Mouse (Mus musculus): ENCODE data around the gene Dyrk1a. TPM values are rescaled to one million over a fixed set of nuclear protein-coding genes. Genes with fewer than 3 reads are reported as not detected.

Dyrk1a gene
- polyA plus RNA-seq, 1 experiment from 2014 or later, result 9.0 TPM

- Histone ChIP-seq H3K27ac (no peak overlapping the region), H3K27me3 (no peaks in the 10 kb centered on the region), H3K4me3 (no peak overlapping the region), H3K4me1 (peaks cover 41% of the 10 kb centered on the region), H3K9ac (no peak overlapping the region), H3K36me3 (no peaks in the 10 kb centered on the region), H3K9me3 (no peaks in the 10 kb centered on the region), H3K4me2 (replicated peaks) (no peak overlapping the region)
- 43% methylated on average over 1 of the region's 1 CpGs for WGBS
- no peak for ATAC-seq (ENCODE audit: insufficient number of reproducible peaks, insufficient read depth, low FRiP score, low TSS enrichment)
These were observed 27.8 kb downstream of the Dyrk1a start for GRCm38 (mm10) chr16:94597640-94598039.

- no peak overlapping the region for H3K4me2 ChIP-seq (replicated peaks)
- H3K27me3 ChIP-seq, result no peaks in the 10 kb centered on the region
- H3K36me3 ChIP-seq, result no peaks in the 10 kb centered on the region
- 35% methylated on average over 6 of the region's 6 CpGs for WGBS
- H3K9ac ChIP-seq, result no peak overlapping the region
- peaks cover 47% of the 10 kb centered on the region for H3K4me1 ChIP-seq
- no peaks in the 10 kb centered on the region for H3K9me3 ChIP-seq
- no peak for ATAC-seq (ENCODE audit: insufficient number of reproducible peaks, insufficient read depth, low FRiP score, low TSS enrichment)
- no peak overlapping the region for H3K4me3 ChIP-seq
- H3K27ac ChIP-seq, result no peak overlapping the region
These were observed 30.3 kb downstream of the Dyrk1a start for GRCm38 (mm10) chr16:94599977-94600724.

DNA sequence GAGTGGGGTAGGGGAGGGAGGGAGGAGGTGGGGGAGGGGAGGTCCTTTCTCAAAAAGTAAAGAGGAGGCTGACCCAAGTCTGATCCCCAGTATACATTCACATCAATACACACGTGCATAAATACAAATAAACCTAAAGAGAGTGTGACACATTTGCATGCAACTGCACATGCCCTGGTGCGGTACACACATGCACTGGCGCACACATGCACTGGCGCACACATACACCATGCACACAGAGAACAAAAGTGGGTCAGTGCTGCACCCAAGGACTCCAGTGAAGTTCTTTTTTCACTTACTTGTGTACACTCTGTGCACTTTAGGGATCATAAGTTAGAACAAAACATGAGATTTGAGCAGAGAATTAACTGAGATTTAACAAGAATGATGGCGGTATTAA is 31.3 kb downstream of the Dyrk1a start:
- H3K36me3 ChIP-seq, result no peaks in the 10 kb centered on the region
- no peak overlapping the region for H3K27ac ChIP-seq
- 74% methylated on average over 5 of the region's 5 CpGs for WGBS
- H3K4me1 ChIP-seq, result peaks cover 47% of the 10 kb centered on the region
- no peak for ATAC-seq (ENCODE audit: insufficient number of reproducible peaks, insufficient read depth, low FRiP score, low TSS enrichment)
- no peak overlapping the region for H3K4me2 ChIP-seq (replicated peaks)
- no peaks in the 10 kb centered on the region for H3K9me3 ChIP-seq
- H3K27me3 ChIP-seq, result no peaks in the 10 kb centered on the region
- H3K9ac ChIP-seq, result no peak overlapping the region
- no peak overlapping the region for H3K4me3 ChIP-seq

- Histone ChIP-seq H3K9ac (no peak overlapping the region), H3K4me3 (no peak overlapping the region), H3K4me2 (replicated peaks) (no peak overlapping the region), H3K4me1 (peaks cover 47% of the 10 kb centered on the region), H3K27me3 (no peaks in the 10 kb centered on the region), H3K27ac (no peak overlapping the region), H3K36me3 (no peaks in the 10 kb centered on the region), H3K9me3 (no peaks in the 10 kb centered on the region)
- ATAC-seq (ENCODE audit: insufficient number of reproducible peaks, insufficient read depth, low FRiP score, low TSS enrichment), result peak; percentile 52; the same call in 1 of the 2 replicates
- 28% methylated on average over 6 of the region's 6 CpGs for WGBS
These were observed 31.7 kb downstream of the Dyrk1a start for GRCm38 (mm10) chr16:94601540-94601953.

GRCm38 (mm10) chr16:94602188-94602587 is 32.4 kb downstream of the Dyrk1a start:
- ATAC-seq (ENCODE audit: insufficient number of reproducible peaks, insufficient read depth, low FRiP score, low TSS enrichment), result no peak
- Histone ChIP-seq H3K4me2 (replicated peaks) (no peak overlapping the region), H3K4me3 (no peak overlapping the region), H3K27me3 (no peaks in the 10 kb centered on the region), H3K36me3 (no peaks in the 10 kb centered on the region), H3K4me1 (peaks cover 44% of the 10 kb centered on the region), H3K9ac (no peak overlapping the region), H3K27ac (no peak overlapping the region), H3K9me3 (no peaks in the 10 kb centered on the region)
- 98% methylated on average over 1 of the region's 1 CpGs for WGBS

GRCm38 (mm10) chr16:94602730-94603129 is 32.9 kb downstream of the Dyrk1a start:
- Histone ChIP-seq H3K9me3 (no peaks in the 10 kb centered on the region), H3K9ac (no peak overlapping the region), H3K36me3 (no peaks in the 10 kb centered on the region), H3K4me3 (no peak overlapping the region), H3K27ac (no peak overlapping the region), H3K27me3 (no peaks in the 10 kb centered on the region), H3K4me2 (replicated peaks) (no peak overlapping the region), H3K4me1 (peaks cover 48% of the 10 kb centered on the region)
- WGBS, result 68% methylated on average over 4 of the region's 4 CpGs
- no peak for ATAC-seq (ENCODE audit: insufficient number of reproducible peaks, insufficient read depth, low FRiP score, low TSS enrichment)

DNA sequence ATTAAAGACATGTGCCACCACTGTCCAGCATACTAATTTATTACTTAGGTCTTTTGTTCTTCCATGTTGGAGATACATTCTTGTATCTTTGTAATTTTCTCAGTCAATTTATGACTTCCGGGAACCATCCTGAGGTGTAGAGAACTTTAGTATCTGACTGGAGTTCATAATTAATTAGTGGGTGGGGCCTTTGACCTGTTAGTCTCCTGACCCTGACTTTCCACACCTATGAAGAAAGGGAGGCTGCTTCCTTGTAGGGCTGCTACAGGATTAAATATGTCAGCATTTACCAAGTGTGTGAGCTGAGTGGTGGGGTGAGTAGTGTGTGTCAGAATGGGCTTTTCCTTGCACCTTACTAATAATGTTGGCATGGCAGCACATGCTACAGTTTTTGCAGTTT is 36.4 kb downstream of the Dyrk1a start:
- Histone ChIP-seq H3K9me3 (no peaks in the 10 kb centered on the region), H3K4me1 (peaks cover 23% of the 10 kb centered on the region), H3K27me3 (no peaks in the 10 kb centered on the region), H3K9ac (no peak overlapping the region), H3K27ac (no peak overlapping the region), H3K36me3 (no peaks in the 10 kb centered on the region), H3K4me3 (no peak overlapping the region), H3K4me2 (replicated peaks) (no peak overlapping the region)
- ATAC-seq (ENCODE audit: insufficient number of reproducible peaks, insufficient read depth, low FRiP score, low TSS enrichment), result no peak
- WGBS, result 81% methylated on average over 1 of the region's 1 CpGs

- H3K4me3 ChIP-seq, result no peak overlapping the region
- no peak overlapping the region for H3K27ac ChIP-seq
- H3K4me2 ChIP-seq (replicated peaks), result no peak overlapping the region
- H3K9me3 ChIP-seq, result no peaks in the 10 kb centered on the region
- H3K9ac ChIP-seq, result no peak overlapping the region
- peaks cover 12% of the 10 kb centered on the region for H3K4me1 ChIP-seq
- no peaks in the 10 kb centered on the region for H3K36me3 ChIP-seq
- ATAC-seq (ENCODE audit: insufficient number of reproducible peaks, insufficient read depth, low FRiP score, low TSS enrichment), result no peak
- WGBS, result 55% methylated on average over 1 of the region's 1 CpGs
- H3K27me3 ChIP-seq, result no peaks in the 10 kb centered on the region
These were observed 37.7 kb downstream of the Dyrk1a start for GRCm38 (mm10) chr16:94607468-94607867.

DNA sequence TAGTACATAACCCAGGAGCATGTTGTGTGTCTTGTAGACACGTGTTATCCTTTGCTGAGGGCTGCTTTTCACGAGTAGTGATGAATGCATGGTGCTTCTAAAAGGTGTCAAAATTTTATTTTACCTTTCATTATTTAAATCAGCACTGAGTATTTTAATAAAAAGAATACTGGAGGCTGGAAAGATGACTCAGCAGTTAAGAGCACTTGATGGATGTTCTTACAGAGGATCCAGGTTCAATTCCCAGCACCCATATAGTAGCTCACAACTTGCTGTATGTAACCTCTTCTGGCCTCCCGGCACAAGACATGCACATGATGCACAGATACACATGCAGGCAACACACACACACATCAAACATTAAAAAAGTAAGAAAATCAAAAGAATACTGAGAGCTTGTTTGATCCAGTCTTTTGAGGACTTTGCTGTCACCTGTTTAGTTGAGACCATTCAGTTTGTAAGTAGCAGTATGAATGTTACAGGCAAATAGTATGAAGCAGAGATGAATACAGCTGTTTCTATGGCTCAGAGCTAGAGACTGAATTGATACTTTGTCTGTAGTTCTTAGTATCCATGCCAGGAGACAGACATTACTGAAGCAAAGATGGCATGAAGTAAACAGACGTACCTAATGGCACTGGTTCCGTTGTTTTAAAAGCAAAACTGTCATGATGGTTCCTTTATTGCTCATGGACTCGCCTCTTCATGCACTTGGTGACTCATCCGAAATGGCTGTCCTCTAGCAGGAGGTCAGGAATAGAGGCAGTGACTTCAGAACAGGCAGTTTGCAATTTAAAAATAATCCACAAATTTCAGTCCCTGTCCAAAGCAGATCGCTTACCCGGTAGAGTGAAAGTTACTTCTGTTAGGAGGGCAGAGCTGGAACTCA is 39.1 kb downstream of the Dyrk1a start:
- H3K4me1 ChIP-seq, result peaks cover 5% of the 10 kb centered on the region; the same call in 1 of the 2 replicates
- no peak overlapping the region for H3K4me3 ChIP-seq
- H3K27me3 ChIP-seq, result no peaks in the 10 kb centered on the region
- no peak overlapping the region for H3K27ac ChIP-seq
- ATAC-seq (ENCODE audit: insufficient number of reproducible peaks, insufficient read depth, low FRiP score, low TSS enrichment), result no peak
- H3K36me3 ChIP-seq, result no peaks in the 10 kb centered on the region
- no peak overlapping the region for H3K9ac ChIP-seq
- no peak overlapping the region for H3K4me2 ChIP-seq (replicated peaks)
- 90% methylated on average over 9 of the region's 9 CpGs for WGBS
- H3K9me3 ChIP-seq, result no peaks in the 10 kb centered on the region

DNA sequence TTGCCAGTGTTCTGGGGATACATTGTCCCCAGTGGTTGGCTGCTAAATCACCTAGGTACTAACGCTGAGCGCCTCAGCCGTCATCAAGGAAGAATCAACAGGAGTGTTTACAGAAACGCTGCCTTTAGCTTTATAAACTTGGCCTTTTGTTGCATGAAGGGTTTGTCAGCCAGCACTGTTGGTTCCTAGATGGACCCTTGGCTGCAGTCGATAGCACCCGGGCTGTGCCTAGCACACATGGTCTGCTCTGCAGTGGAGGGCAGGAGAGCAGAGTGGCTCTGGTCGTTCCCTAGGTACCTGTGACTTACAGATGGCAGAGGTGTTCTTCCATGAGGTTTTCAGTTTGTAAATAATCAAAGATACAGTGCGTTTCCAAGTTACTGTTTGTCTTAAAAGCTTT is 42.8 kb downstream of the Dyrk1a start:
- H3K27ac ChIP-seq, result no peak overlapping the region
- 83% methylated on average over 8 of the region's 8 CpGs for WGBS
- ATAC-seq (ENCODE audit: insufficient number of reproducible peaks, insufficient read depth, low FRiP score, low TSS enrichment), result no peak
- H3K4me3 ChIP-seq, result no peak overlapping the region
- H3K4me2 ChIP-seq (replicated peaks), result no peak overlapping the region
- H3K4me1 ChIP-seq, result peaks cover 4% of the 10 kb centered on the region; the same call in 1 of the 2 replicates
- no peak overlapping the region for H3K9ac ChIP-seq
- H3K27me3 ChIP-seq, result no peaks in the 10 kb centered on the region
- peaks cover 4% of the 10 kb centered on the region for H3K36me3 ChIP-seq
- no peaks in the 10 kb centered on the region for H3K9me3 ChIP-seq

DNA sequence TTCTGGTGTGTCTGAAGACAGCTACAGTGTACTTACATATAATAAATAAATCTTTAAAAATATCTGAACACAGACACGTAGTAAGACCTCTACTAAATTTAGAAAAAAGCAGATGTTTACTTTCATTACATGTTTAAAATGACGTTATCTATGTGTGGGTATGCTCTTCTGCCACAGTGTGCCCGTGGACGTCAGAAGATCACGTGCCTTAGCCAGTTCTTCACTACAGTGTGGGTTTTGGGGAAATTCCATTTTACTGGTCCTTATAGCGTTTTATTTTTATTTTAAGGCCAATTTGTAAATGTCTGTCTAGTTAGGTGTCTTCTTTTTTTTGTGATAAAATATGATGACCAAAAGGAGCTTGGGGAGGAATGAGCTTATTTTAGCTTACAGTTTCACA is 47.4 kb downstream of the Dyrk1a start:
- 93% methylated on average over 6 of the region's 6 CpGs for WGBS

DNA sequence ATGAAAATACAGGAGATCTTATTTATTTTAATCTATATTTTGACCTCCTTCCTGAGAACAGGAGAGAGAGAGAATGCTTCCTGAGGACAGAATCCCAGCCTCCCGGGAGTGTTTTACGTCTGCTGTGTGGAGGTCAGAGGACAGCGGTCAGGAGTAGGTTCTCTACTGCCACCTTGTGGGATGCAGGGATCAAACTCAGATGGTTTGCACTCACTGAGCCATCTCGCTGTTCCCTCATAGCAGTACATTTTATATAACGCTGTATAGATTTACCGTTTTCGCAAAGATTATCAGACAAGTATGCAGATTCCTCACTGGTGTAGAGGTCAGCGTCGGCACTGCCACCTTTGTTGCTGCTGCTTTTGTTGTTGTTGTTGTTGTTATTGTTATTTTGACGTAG is 48.7 kb downstream of the Dyrk1a start:
- peaks cover 10% of the 10 kb centered on the region for H3K36me3 ChIP-seq
- no peak overlapping the region for H3K27ac ChIP-seq
- H3K27me3 ChIP-seq, result no peaks in the 10 kb centered on the region
- peaks cover 6% of the 10 kb centered on the region; the same call in 1 of the 2 replicates for H3K4me1 ChIP-seq
- no peaks in the 10 kb centered on the region for H3K9me3 ChIP-seq
- H3K4me3 ChIP-seq, result no peak overlapping the region
- no peak overlapping the region for H3K4me2 ChIP-seq (replicated peaks)
- no peak overlapping the region for H3K9ac ChIP-seq
- WGBS, result 56% methylated on average over 10 of the region's 10 CpGs
- ATAC-seq (ENCODE audit: insufficient number of reproducible peaks, insufficient read depth, low FRiP score, low TSS enrichment), result peak; percentile 52; the same call in 1 of the 2 replicates

More for the DNA sequence above, 47.4 kb downstream of the Dyrk1a start:
- no peaks in the 10 kb centered on the region for H3K9me3 ChIP-seq
- H3K27me3 ChIP-seq, result no peaks in the 10 kb centered on the region
- peaks cover 10% of the 10 kb centered on the region for H3K36me3 ChIP-seq
- no peak for ATAC-seq (ENCODE audit: insufficient number of reproducible peaks, insufficient read depth, low FRiP score, low TSS enrichment)
- H3K4me1 ChIP-seq, result peaks cover 6% of the 10 kb centered on the region; the same call in 1 of the 2 replicates
- no peak overlapping the region for H3K4me3 ChIP-seq
- no peak overlapping the region for H3K9ac ChIP-seq
- no peak overlapping the region for H3K27ac ChIP-seq
- no peak overlapping the region for H3K4me2 ChIP-seq (replicated peaks)
